Mouse (Mus musculus) forebrain, postnatal 0 days (tissue): ENCODE measurements at regions not wholly inside any gene's neighbourhood (a gene's known extent, or its start where the extent isn't known, plus 50 kb on each side); places are given as distances from the start of the nearest gene placed in this dataset.

Experiments used
- ATAC-seq: fragments of 200-750 bp; cut with Nextera tagmentation; 2 replicates; pipeline ENCODE4 v1.8.0; 2017; ENCODE audit warnings: mild to moderate bottlenecking, moderate library complexity
- DNase-seq: peaks from one replicate; pipeline ENCODE4 v3.0.0-alpha.2; 2015
- H3K27ac ChIP-seq: fragments of 300-500 bp; sonication (generic); 2 replicates; pipeline ENCODE4 v1.5.1; 2014; ENCODE audit warnings: low read depth, mild to moderate bottlenecking, antibody characterized with exemption, low read length, moderate library complexity, mixed read lengths
- H3K27me3 ChIP-seq: fragments of 300-500 bp; sonication (generic); 2 replicates; pipeline ENCODE4 v1.6.1; 2014; ENCODE audit warnings: mild to moderate bottlenecking, low read length, mixed read lengths; ENCODE audit not compliant: insufficient read depth
- H3K36me3 ChIP-seq: fragments of 300-500 bp; sonication (generic); 2 replicates; pipeline ENCODE4 v1.6.1; 2014; ENCODE audit warnings: mild to moderate bottlenecking, moderate library complexity; ENCODE audit not compliant: insufficient read depth
- H3K4me1 ChIP-seq: fragments of 300-500 bp; sonication (generic); 2 replicates; pipeline ENCODE4 v1.6.1; 2014; ENCODE audit warnings: antibody characterized with exemption; ENCODE audit not compliant: insufficient read depth
- H3K4me2 ChIP-seq: fragments of 300-500 bp; sonication (generic); 2 replicates; pipeline ENCODE4 v1.6.1; 2014; ENCODE audit warnings: low read depth, mild to moderate bottlenecking, moderate library complexity
- H3K4me3 ChIP-seq: fragments of 300-500 bp; sonication (generic); 2 replicates; pipeline ENCODE4 v1.5.1; 2014; ENCODE audit warnings: low read depth, low read length, mixed read lengths
- H3K9ac ChIP-seq: fragments of 300-500 bp; sonication (generic); 2 replicates; pipeline ENCODE4 v1.6.1; 2014; ENCODE audit warnings: mild to moderate bottlenecking
- H3K9me3 ChIP-seq: fragments of 300-500 bp; sonication (generic); 2 replicates; pipeline ENCODE4 v1.6.1; 2016; ENCODE audit warnings: low read length
- CTCF ChIP-seq: sonication (generic); IDR thresholded peaks from 2 replicates; pipeline ENCODE4 v1.5.1; 2016; ENCODE audit warnings: antibody characterized with exemption, control low read depth, low read depth
- WGBS: fragments of 180-500 bp; shearing (Covaris S2); extraction: QIAGEN DNeasy Blood & Tissue Kit; methylation state at CpG from one replicate; pipeline ENCODE4 v1.1.7; 2014; 5-methylcytosine and 5-hydroxymethylcytosine counted together

GRCm38 (mm10) chr13:115673729-115674128, 572.0 kb upstream of the Itga1 start:
- Histone ChIP-seq H3K9ac (no peak overlapping the region), H3K4me3 (no peak overlapping the region), H3K36me3 (no peaks in the 10 kb centered on the region), H3K4me2 (no peak overlapping the region), H3K27ac (no peak overlapping the region), H3K27me3 (no peaks in the 10 kb centered on the region; the same call in 1 of the 2 replicates), H3K4me1 (no peaks in the 10 kb centered on the region), H3K9me3 (no peaks in the 10 kb centered on the region)
- ATAC-seq (no peak), DNase-seq (no peak)
- WGBS, result 7% methylated on average over 5 of the region's 5 CpGs
- no peak for TF ChIP-seq CTCF

DNA sequence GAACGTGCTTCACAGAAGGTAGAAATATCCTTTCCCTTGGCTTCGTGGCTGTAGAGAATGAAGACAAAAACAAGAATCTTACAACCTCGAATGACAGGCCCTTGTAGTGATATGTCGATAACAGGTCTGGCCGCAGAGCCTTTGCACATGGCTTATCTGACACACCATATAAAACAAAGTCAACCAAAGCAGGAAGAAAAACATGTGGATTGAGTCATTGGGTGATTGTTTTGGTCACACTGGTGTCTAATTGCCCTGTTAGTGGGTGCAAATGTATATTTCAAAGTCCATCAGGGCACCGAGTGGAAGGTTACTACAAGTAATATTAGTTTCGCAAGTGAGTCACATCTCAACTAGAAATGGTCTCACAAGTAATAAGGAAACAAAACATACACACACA, 569.9 kb upstream of the Itga1 start:
- H3K27me3 ChIP-seq, result no peaks in the 10 kb centered on the region; the same call in 1 of the 2 replicates
- no peak for ATAC-seq

GRCm38 (mm10) chr13:115669516-115669915, 567.8 kb upstream of the Itga1 start:
- Histone ChIP-seq H3K4me2 (no peak overlapping the region), H3K36me3 (no peaks in the 10 kb centered on the region), H3K9ac (no peak overlapping the region), H3K9me3 (no peaks in the 10 kb centered on the region), H3K4me1 (no peaks in the 10 kb centered on the region), H3K4me3 (no peak overlapping the region), H3K27me3 (no peaks in the 10 kb centered on the region), H3K27ac (no peak overlapping the region)
- WGBS, result 68% methylated on average over 3 of the region's 3 CpGs
- TF ChIP-seq CTCF, result no peak
- ATAC-seq (no peak), DNase-seq (no peak)

More for the DNA sequence above, 569.9 kb upstream of the Itga1 start:
- H3K36me3 ChIP-seq, result no peaks in the 10 kb centered on the region
- no peak overlapping the region for H3K4me2 ChIP-seq
- H3K4me1 ChIP-seq, result no peaks in the 10 kb centered on the region
- H3K9ac ChIP-seq, result no peak overlapping the region
- 89% methylated on average over 7 of the region's 7 CpGs for WGBS
- H3K4me3 ChIP-seq, result no peak overlapping the region
- no peak for DNase-seq
- no peaks in the 10 kb centered on the region for H3K9me3 ChIP-seq
- no peak for TF ChIP-seq CTCF
- H3K27ac ChIP-seq, result no peak overlapping the region

GRCm38 (mm10) chr13:115655134-115655533, 553.4 kb upstream of the Itga1 start:
- DNase-seq, result no peak
- no peak overlapping the region for H3K4me3 ChIP-seq
- no peaks in the 10 kb centered on the region for H3K9me3 ChIP-seq
- no peak overlapping the region for H3K4me2 ChIP-seq
- H3K36me3 ChIP-seq, result no peaks in the 10 kb centered on the region
- H3K4me1 ChIP-seq, result no peaks in the 10 kb centered on the region
- ATAC-seq, result peak; percentile 55
- no peak overlapping the region for H3K27ac ChIP-seq
- H3K9ac ChIP-seq, result no peak overlapping the region
- no peak for TF ChIP-seq CTCF
- H3K27me3 ChIP-seq, result no peaks in the 10 kb centered on the region
- 69% methylated on average over 6 of the region's 6 CpGs for WGBS

- no peak overlapping the region for H3K4me3 ChIP-seq
- no peaks in the 10 kb centered on the region for H3K27me3 ChIP-seq
- H3K36me3 ChIP-seq, result no peaks in the 10 kb centered on the region
- no peak for DNase-seq
- 20% methylated on average over 2 of the region's 2 CpGs for WGBS
- H3K9me3 ChIP-seq, result no peaks in the 10 kb centered on the region
- no peak for ATAC-seq
- H3K4me2 ChIP-seq, result no peak overlapping the region
- no peak for TF ChIP-seq CTCF
- H3K9ac ChIP-seq, result no peak overlapping the region
- H3K27ac ChIP-seq, result no peak overlapping the region
- H3K4me1 ChIP-seq, result no peaks in the 10 kb centered on the region
Measured at GRCm38 (mm10) chr13:115652935-115653334, 551.2 kb upstream of the Itga1 start.

DNA sequence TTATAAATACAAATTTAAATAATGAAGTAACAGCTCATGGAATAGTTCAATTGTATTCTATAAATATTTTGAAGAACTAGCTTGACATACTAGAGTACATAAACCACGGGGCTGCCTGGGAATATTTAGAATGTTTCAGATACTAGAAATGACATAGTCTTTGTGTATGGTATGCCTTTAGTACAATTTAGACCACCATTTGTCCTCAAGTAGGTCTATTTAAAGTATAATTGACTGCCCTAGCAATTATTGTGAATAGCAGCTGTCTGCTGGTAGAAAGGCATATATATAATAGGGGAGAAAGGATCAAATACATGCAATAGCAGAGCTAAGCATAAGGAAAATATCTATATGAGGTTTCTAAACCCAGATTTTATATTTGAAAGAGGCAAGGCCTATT, 550.6 kb upstream of the Itga1 start:
- Histone ChIP-seq H3K9ac (no peak overlapping the region), H3K4me2 (no peak overlapping the region), H3K9me3 (no peaks in the 10 kb centered on the region), H3K4me1 (no peaks in the 10 kb centered on the region), H3K36me3 (no peaks in the 10 kb centered on the region), H3K27ac (no peak overlapping the region), H3K27me3 (no peaks in the 10 kb centered on the region), H3K4me3 (no peak overlapping the region)
- WGBS, result 37% methylated on average over 1 of the region's 1 CpGs
- ATAC-seq (no peak), DNase-seq (no peak)
- no peak for TF ChIP-seq CTCF

- no peak for DNase-seq
- Histone ChIP-seq H3K4me2 (no peak overlapping the region), H3K4me3 (no peak overlapping the region), H3K9me3 (no peaks in the 10 kb centered on the region), H3K9ac (no peak overlapping the region), H3K27me3 (no peaks in the 10 kb centered on the region), H3K4me1 (no peaks in the 10 kb centered on the region), H3K36me3 (no peaks in the 10 kb centered on the region), H3K27ac (no peak overlapping the region)
- ATAC-seq, result peak; percentile 18; the same call in 1 of the 2 replicates
- 26% methylated on average over 10 of the region's 10 CpGs for WGBS
- no peak for TF ChIP-seq CTCF
Measured at GRCm38 (mm10) chr13:115631410-115632105, 529.8 kb upstream of the Itga1 start.
